Mouse (Mus musculus) retina, adult 2 months (tissue): Measurements from ENCODE around the gene Dlg3.

ENCODE experiments used
- DNase-seq: peaks from one replicate; pipeline ENCODE4 v3.0.0-alpha.2; 2012; ENCODE audit warnings: low read depth, low spot score

Dlg3 gene

GRCm38 (mm10) chrX:100797851-100798527 is 30.5 kb downstream of the Dlg3 start:
- DNase-seq = no peak

GRCm38 (mm10) chrX:100800643-100801042 is 33.1 kb downstream of the Dlg3 start:
- DNase-seq = no peak

- no peak for DNase-seq
These were observed 34.5 kb downstream of the Dlg3 start for GRCm38 (mm10) chrX:100802034-100802433.

- no peak for DNase-seq
These were observed 43.6 kb downstream of the Dlg3 start for GRCm38 (mm10) chrX:100811129-100811528.

- no peak for DNase-seq
These were observed 46.6 kb downstream of the Dlg3 start for GRCm38 (mm10) chrX:100814139-100814538.

- no peak for DNase-seq
These were observed 48.2 kb downstream of the Dlg3 start for GRCm38 (mm10) chrX:100815766-100816165.

GRCm38 (mm10) chrX:100818681-100819080 is 51.2 kb downstream of the Dlg3 start:
- DNase-seq = no peak

- no peak for DNase-seq
These were observed 53.6 kb downstream of the Dlg3 start for GRCm38 (mm10) chrX:100821149-100821548.

- no peak for DNase-seq
These were observed 58.0 kb downstream of the Dlg3 start for GRCm38 (mm10) chrX:100825557-100825956.

- no peak for DNase-seq
These were observed 65.3 kb downstream of the Dlg3 start for GRCm38 (mm10) chrX:100832806-100833205.

- DNase-seq = no peak
These were observed 71.7 kb downstream of the Dlg3 start for GRCm38 (mm10) chrX:100839211-100839610.
